Mouse (Mus musculus): ENCODE data around the gene Gm21836.
A peak's percentile ranks its signal among the peaks of the same experiment; 100 is the strongest.
"Not testable (repeated sequence)": the region's sequence is repeated elsewhere in the genome, so short reads cannot be mapped to it uniquely, and the experiment has no call there.

Gene Gm21836

DNA sequence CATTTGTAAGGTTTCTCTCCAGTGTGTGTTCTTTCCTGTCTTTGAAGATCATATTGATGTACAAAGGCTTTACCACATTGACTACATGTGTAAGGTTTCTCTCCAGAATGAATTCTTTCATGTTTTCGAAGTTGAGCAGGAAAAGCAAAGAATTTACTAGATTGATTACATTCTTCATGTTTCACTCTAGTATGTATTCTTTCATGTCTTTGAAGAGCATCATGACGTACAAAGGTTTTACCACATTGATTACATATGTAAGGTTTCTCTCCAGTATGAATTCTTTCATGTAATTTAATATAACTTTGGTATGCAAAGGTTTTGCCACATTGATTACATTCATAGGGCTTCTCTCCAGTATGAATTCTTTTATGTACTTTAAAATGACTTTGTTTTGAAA lies at the start of gene Gm21836:
TSS of gene Gm21836 (minus strand) at position 101 of the 400 bp plus-strand sequence.
- DNase-seq (ENCODE audit: low spot score), result not testable (repeated sequence)

- not testable (repeated sequence) for DNase-seq (ENCODE audit: low spot score)
These were observed 13.1 kb downstream of the Gm21836 start for GRCm38 (mm10) chr9:124480361-124480980.

DNA sequence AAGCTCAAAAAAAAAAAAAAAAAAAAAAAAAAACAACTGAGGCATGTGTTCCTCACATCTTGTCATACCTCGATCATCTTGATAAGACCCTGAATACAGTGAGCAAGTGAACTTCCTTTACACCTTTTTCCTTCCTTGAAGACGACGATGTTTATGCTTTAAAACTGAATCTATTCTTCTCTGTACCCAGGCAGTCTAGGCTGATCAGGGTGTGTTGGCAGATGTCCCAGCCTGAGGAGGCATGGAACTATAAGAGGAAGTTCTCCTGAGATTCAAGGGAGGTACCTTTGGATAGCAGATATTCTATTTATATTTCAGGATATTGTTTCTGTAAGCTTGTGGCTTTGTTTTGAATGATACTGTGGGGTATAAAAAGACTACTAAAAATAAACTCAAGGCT lies 15.5 kb downstream of the Gm21836 start:
- peak; percentile 31 for DNase-seq (ENCODE audit: low spot score)

DNA sequence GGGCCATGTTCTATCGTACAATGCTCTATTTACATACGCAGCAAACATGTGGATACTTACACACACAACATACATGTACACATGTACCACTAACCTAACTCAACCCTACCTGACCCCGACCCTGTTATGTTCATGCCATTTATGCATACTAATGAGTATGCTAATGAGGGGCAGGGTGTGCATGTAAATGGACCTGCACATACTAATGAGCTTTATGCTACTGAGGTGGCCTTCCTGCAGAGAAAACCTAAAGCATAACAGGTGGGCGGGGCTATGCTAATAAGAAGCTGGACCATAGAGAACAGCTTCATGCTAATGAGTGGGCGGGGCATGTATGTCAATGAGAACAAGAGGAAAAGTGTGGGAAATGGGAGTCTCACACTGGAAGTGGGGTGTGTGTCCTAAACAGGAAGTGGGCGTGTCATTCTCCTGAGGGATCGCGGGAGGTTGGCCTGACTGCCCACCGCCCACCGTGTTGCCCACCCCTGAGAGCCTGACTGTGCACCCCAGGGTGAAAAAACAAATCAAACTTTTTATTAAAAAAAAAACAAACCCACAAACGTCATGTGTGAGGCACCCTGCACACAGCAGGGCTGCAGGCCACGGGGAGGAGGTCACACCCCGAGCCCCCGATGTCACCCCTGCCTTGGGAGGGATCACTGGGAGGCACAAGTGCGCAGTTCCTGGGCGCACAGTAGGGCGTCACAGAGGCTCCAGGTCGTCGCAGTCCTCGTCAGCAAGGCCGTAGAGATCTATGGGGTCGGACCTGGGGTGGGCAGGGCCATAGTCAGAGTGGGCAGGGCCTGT lies 17.3 kb downstream of the Gm21836 start, which contains the start of gene Ppp2r3d:
TSS of gene Ppp2r3d (minus strand) at position 803 of the 807 bp plus-strand sequence.
- DNase-seq (ENCODE audit: low spot score), result no peak

DNA sequence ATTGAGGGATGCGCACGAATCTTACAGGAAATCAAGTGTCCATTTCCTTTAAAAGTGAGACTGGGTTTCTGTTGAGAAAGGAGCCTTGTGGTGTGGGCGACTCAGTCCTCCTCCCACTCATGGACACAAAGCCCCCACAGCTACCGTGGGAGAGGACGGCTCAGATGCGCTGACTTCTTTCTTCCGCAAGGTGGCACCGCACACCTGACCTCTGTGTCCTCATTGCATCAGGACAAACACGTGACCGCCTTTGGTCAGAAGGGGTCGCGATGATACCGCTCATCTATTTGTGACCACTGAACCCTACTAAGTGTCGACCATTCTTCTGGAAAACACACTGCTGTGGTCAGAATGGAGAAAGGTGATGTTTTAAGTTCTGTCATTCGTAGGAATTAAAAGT lies 17.9 kb downstream of the Gm21836 start:
- DNase-seq (ENCODE audit: low spot score), result no peak

- no peak for DNase-seq (ENCODE audit: low spot score)
These were observed 37.0 kb downstream of the Gm21836 start for GRCm38 (mm10) chr9:124456572-124456971.

Data from ovary, adult 18-20 months (tissue).